Mouse (Mus musculus) cerebellum, adult 2 months (tissue): ENCODE measurements around the gene Ebf1. TPM values are rescaled to one million over a fixed set of nuclear protein-coding genes. Genes with fewer than 3 reads are reported as not detected.

ENCODE experiments used
- DNase-seq, 2 experiments: peaks; one replicate each; pipeline ENCODE4 v3.0.0; 2021
- H3K27ac ChIP-seq: fragments of 200-500 bp; 2 replicates; pipeline ENCODE4 v1.5.1; 2012; ENCODE audit warnings: low read length, control low read depth, inconsistent platforms; ENCODE audit not compliant: insufficient read depth
- H3K27me3 ChIP-seq: fragments of 200-500 bp; 2 replicates; pipeline ENCODE4 v1.6.1; 2012; ENCODE audit warnings: inconsistent platforms, mild to moderate bottlenecking, low read length, moderate library complexity; ENCODE audit not compliant: control insufficient read depth, insufficient read depth
- H3K4me1 ChIP-seq: fragments of 200-500 bp; 2 replicates; pipeline ENCODE4 v1.6.1; 2011; ENCODE audit warnings: low read length; ENCODE audit not compliant: control insufficient read depth, insufficient read depth
- H3K4me3 ChIP-seq: fragments of 200-500 bp; replicated peaks from 2 replicates; pipeline ENCODE3; 2011; ENCODE audit warnings: mild to moderate bottlenecking, low read depth, low read length, control low read depth; ENCODE audit not compliant: insufficient read depth
- CTCF ChIP-seq: fragments of 200-500 bp; IDR thresholded peaks from 2 replicates; pipeline ENCODE4 v1.5.1; 2011; ENCODE audit warnings: low read depth, mild to moderate bottlenecking, control low read depth, low read length, moderate library complexity, borderline replicate concordance; ENCODE audit not compliant: insufficient read depth
- POLR2A ChIP-seq: fragments of 200-500 bp; IDR thresholded peaks from 2 replicates; pipeline ENCODE4 v1.6.1; 2011; ENCODE audit warnings: low read length, control low read depth, borderline replicate concordance; ENCODE audit not compliant: insufficient read depth
- WGBS: fragments of 180-500 bp; shearing (Covaris S2); methylation state at CpG from one replicate; pipeline ENCODE4 v1.1.7; 2018; 5-methylcytosine and 5-hydroxymethylcytosine counted together
- polyA plus RNA-seq: library from polyadenylated mRNA; depleted of rRNA; stranded (reverse); fragments of >200 nt; gene quantifications from 2 replicates; pipeline ENCODE4 v1.2.3, GENCODE M21; 2012

Ebf1 gene
- polyA plus RNA-seq, 1 experiment = 24.9 TPM

GRCm38 (mm10) chr11:44745946-44746345 lies 128.8 kb downstream of the Ebf1 start:
- no peak overlapping the region for H3K27ac ChIP-seq
- 93% methylated on average over 2 of the region's 2 CpGs for WGBS
- TF ChIP-seq POLR2A = no peak
- no peak for TF ChIP-seq CTCF
- no peak overlapping the region for H3K4me3 ChIP-seq
- DNase-seq = no peak
- no peaks in the 10 kb centered on the region; the same call in 1 of the 2 replicates for H3K27me3 ChIP-seq
- H3K4me1 ChIP-seq = peaks cover 1% of the 10 kb centered on the region; the same call in 1 of the 2 replicates

GRCm38 (mm10) chr11:44746731-44747130 lies 129.6 kb downstream of the Ebf1 start:
- no peak overlapping the region for H3K4me3 ChIP-seq
- no peaks in the 10 kb centered on the region for H3K27me3 ChIP-seq
- WGBS = 46% methylated on average over 3 of the region's 3 CpGs
- H3K27ac ChIP-seq = no peak overlapping the region
- TF ChIP-seq POLR2A (no peak), CTCF (no peak)
- no peaks in the 10 kb centered on the region for H3K4me1 ChIP-seq
- no peak for DNase-seq

- 87% methylated on average over 3 of the region's 3 CpGs for WGBS
- no peak for DNase-seq
- TF ChIP-seq CTCF = no peak
- TF ChIP-seq POLR2A = no peak
- Histone ChIP-seq H3K27ac (no peak overlapping the region), H3K4me1 (no peaks in the 10 kb centered on the region), H3K4me3 (no peak overlapping the region), H3K27me3 (no peaks in the 10 kb centered on the region)
Measured at GRCm38 (mm10) chr11:44749309-44749708, 132.2 kb downstream of the Ebf1 start.

- no peak overlapping the region for H3K27ac ChIP-seq
- no peak for DNase-seq
- WGBS = 88% methylated on average over 4 of the region's 4 CpGs
- TF ChIP-seq CTCF = no peak
- no peaks in the 10 kb centered on the region for H3K27me3 ChIP-seq
- no peaks in the 10 kb centered on the region for H3K4me1 ChIP-seq
- no peak overlapping the region for H3K4me3 ChIP-seq
Measured at GRCm38 (mm10) chr11:44754336-44754735, 137.2 kb downstream of the Ebf1 start.

GRCm38 (mm10) chr11:44756321-44756720 lies 139.2 kb downstream of the Ebf1 start:
- 85% methylated on average over 7 of the region's 7 CpGs for WGBS
- no peak for DNase-seq

GRCm38 (mm10) chr11:44758857-44759256 lies 141.7 kb downstream of the Ebf1 start:
- Histone ChIP-seq H3K4me1 (no peaks in the 10 kb centered on the region), H3K27me3 (no peaks in the 10 kb centered on the region), H3K4me3 (no peak overlapping the region), H3K27ac (no peak overlapping the region)
- no peak for TF ChIP-seq POLR2A
- no peak for TF ChIP-seq CTCF
- DNase-seq = no peak
- WGBS = 67% methylated on average over 4 of the region's 4 CpGs

More at GRCm38 (mm10) chr11:44756321-44756720, 139.2 kb downstream of the Ebf1 start:
- no peak overlapping the region for H3K4me3 ChIP-seq
- TF ChIP-seq POLR2A (no peak), CTCF (no peak)
- no peaks in the 10 kb centered on the region for H3K27me3 ChIP-seq
- H3K4me1 ChIP-seq = no peaks in the 10 kb centered on the region
- no peak overlapping the region for H3K27ac ChIP-seq

GRCm38 (mm10) chr11:44761128-44761996 lies 144.2 kb downstream of the Ebf1 start:
- TF ChIP-seq CTCF (no peak), POLR2A (no peak)
- Histone ChIP-seq H3K4me3 (no peak overlapping the region), H3K27ac (no peak overlapping the region), H3K4me1 (no peaks in the 10 kb centered on the region), H3K27me3 (no peaks in the 10 kb centered on the region)
- WGBS = 54% methylated on average over 20 of the region's 20 CpGs
- no peak for DNase-seq
